Mouse (Mus musculus) liver (tissue): Measurements from ENCODE around the gene Hsp90aa1.
"Not testable (repeated sequence)": the region's sequence is repeated elsewhere in the genome, so short reads cannot be mapped to it uniquely, and the experiment has no call there.

ENCODE experiments used
- DNase-seq: peaks from one replicate; pipeline ENCODE4 v3.0.0-alpha.2; 2020; ENCODE audit warnings: mixed read lengths

Hsp90aa1 gene

DNA sequence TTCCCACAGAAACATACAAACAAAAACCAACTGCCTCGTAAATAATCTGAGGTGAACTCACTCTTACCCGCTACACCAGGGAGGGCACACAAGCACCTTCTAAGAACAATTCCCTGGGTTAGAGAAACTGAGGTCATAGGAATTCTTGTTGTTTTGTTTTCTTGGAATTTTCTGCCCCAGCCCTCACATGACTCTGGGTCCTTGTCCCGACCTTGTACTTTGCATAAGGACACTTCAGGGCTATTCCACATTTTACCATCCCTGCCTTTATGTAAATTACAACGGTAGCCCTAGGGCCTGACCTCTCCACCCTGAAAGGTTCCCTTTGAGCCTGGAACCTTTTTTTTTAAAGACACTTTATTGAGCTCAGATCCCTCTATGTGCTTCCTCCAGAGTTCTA, at the start of gene Hsp90aa1:
TSS of gene Hsp90aa1 (minus strand) at position 173 of the 400 bp plus-strand sequence.
- DNase-seq: no peak

DNA sequence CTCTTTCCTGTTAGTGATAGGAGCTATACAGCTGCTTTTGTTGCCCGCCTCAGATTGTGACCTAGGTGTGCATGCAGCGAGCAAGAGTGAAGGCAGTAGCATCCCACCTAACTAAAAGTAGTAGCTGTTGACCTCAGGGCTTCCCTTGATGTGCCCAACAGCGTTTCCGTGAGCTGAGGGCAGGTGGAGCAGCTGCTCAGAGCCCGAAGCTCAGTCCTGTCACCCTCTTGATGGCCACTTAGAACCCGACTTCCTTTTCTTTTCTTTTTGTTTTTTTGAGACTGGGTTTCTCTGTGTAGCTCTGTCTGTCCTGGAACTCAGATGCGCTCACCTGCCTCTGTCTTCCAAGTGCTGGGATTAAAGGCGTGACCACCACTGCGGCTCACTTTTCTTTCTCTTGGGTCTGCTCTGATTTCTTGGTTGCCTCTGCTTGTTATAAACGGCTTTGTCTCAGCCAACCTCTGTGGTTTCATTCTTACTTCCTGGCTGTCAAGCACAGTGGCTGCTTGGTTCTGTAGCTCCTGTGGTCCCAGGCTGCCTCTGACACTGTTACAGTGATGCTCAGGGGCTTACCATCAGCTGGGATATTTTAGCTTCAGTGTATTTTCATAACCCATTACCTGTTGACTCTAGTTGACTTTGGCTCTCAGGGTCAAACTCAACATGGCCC, 48.4 kb upstream of the Hsp90aa1 start:
- DNase-seq: no peak

DNA sequence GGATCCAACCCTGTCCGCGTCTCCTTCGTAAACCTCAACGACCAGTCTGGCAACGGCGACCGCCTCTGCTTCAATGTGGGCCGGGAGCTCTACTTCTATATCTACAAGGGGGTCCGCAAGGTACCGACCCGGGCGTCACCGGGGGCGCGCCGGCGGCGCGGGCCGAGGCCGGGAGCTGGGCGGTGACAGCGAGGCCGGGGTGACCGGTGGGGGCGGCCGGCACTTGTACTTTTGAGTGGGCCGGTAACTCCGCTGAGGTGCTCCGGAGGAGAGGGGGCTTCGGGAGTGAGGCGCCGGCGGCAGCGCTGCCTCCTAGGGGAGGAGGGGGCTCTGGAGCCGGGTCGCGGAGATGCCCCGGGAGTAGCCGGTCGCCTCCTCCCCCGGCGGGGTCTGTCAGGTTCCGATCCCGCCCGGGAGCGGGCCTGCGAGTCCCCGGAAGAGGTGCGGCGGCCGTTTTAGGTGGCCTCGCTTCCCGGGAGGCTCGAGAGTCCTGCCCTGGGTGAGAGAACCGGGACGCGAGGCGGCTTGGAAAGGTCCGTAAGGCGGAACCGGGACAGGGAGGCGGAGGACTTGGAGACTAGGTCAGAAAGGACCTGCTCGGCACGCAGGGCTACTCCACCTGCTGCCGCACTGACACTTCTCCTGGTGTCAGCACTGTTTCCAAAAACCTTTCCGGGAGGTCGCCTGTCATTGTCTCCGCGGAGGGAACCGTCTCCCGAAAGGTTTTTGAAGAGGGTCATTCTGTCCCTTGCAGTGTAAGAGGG, 35.8 kb upstream of the Hsp90aa1 start:
- DNase-seq: peak; percentile 55

DNA sequence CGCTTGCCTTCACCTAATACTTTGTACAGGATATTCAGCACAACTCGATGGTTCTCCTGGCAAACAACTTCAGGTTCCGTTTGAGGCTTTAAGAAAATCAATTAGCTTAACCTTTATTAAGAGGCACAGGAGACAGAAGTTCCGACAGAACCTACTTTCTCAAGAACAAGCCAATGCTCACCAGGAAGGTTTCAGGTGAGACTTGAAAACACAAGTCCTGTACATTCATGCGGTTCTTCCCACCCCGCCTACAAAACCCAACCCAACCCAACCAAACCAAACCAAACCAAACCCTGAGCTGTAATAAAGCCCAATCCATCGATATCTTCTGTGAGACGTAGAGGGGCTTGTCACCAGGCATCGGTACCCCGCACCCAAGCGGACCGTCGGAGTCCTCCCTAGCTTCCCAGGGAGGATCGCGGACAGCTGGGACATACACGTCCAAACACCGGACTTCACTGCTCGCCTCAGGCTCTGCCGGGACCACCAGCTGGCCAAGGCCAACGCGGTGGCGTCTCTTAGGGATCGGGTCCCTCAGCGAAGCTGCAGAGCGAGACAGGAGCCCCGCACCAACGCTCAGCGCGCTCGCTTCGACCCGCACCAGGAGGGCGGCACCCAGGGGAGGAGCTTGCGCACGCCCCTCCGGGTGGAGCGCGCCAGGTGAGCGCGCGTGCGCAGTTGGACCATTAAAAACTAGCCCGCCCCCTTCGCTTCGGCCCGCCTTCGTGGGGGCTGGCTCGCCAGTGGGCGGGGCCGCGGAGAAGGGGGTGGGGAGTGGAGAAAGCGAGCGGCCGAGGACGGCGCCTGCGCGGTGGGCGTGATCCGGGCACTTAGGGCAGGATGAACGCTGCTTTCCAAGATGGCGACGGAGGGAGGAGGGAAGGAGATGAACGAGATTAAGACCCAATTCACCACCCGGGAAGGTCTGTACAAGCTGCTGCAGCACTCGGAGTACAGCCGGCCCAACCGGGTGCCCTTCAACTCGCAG, 34.9 kb upstream of the Hsp90aa1 start, which contains the start of gene Wdr20:
TSS of gene Wdr20 (plus strand) at position 775 of the 988 bp plus-strand sequence.
- DNase-seq: peak; percentile 99

DNA sequence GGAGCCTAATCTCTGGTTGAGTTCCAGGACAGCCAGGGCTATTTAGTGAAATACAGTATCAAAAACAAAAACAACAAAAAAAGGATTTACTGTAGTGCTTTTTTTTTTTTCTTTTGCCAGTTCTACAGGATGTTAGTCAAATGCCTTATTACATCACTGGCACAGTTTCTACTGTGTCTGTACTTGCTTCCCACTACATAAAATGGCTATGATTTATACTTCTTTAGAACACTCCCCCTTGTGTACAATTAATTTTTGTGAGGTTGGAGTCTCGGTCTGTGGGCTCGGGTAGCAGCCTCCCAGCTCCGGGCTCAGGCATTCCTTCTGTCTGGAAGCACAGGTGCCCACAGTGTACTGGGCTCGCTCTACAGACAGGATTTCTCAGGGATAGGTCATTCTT, 34.1 kb upstream of the Hsp90aa1 start:
- DNase-seq: no peak

DNA sequence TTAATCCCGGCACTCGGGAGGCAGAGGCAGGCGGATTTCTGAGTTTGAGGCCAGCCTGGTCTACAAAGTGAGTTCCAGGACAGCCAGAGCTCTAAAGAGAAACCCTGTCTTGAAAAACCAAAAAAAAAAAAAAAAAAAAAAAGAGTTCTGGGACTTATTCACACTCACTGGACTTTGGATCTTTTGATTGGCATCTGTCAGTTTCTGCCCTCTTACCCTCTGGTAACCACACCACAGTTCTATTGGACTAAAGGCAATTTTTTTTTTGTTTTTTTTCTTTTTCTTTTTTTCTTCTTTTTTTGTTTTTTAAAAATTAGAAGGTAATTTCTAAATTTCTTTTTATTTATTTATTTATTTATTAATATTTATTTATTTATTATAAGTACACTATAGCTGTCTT, 30.7 kb upstream of the Hsp90aa1 start:
- not testable (repeated sequence) for DNase-seq

DNA sequence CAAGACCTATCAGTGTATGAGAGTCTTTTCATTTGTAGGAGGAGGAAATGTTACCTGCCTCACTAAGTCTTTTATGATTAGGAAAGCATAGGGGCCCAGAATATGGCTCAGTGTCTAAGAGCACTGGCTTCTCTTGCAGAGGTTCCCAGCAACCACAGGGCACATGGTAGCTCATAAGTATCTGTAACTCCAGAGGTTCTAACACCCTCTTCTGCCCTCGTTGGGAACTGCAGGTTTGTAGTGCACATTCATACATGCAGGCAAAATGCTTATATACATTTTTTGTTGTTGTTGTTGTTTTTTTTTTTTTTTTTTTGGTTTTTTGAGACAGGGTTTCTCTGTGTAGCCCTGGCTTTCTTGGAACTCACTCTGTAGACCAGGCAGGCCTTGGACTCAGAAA, 23.9 kb upstream of the Hsp90aa1 start:
- DNase-seq: no peak

DNA sequence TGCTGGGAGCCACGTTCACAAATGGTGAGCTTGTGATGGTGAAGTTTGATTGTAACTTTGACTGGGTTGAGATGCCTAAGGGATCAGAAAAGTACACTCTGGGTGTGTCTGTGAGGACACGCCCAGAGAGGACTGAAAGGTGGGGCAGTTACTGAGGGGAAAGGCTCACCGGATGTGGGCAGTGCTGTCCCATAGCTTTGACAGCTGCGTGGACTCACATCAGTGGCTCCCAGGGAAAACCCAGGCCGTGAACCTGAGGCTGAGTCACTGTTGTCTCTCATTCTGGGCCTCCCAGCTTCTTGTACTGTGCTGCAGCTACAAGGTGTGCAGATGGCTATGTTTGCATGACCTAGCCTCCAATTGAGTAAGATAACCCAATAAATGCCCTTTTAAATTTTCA, 23.0 kb upstream of the Hsp90aa1 start:
- no peak for DNase-seq

DNA sequence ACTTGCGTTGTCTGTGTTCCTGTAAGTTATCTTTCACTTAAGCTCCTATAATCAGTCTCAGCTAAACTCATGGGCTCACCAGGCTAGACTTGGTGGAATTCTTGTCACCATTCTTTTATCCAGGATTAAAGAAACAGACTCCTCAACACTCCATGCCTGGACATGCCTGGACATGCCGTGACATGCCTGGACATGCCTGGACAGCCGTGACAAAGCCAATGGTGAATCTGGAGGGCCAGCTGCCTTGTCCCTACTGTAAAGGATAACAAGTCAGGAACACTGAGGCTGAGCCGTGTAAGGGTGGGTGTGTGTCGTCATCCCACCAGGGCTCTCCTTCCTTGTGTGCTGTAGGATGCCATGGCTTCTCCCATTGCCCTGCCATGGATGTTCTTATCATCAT, 22.5 kb upstream of the Hsp90aa1 start:
- DNase-seq: no peak

DNA sequence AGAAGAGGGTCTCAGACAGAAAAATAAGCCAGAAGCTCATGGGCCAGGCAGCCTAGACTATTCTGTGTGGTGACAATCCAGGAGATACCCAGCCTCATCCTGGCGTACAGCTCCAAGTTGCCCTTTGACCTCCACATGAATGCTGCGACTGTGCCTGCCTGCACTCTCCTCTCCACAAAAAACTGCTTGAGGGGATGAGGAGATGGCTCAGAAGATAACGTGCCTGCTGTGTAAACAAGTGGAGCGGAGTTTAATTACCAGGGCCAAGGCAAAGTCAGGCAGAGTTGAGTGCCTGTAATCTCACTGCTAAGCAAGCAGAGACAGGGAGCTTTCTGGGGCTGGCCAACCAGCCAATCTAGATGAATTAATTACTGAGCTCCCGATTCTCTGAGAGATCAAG, 13.5 kb upstream of the Hsp90aa1 start:
- no peak for DNase-seq

DNA sequence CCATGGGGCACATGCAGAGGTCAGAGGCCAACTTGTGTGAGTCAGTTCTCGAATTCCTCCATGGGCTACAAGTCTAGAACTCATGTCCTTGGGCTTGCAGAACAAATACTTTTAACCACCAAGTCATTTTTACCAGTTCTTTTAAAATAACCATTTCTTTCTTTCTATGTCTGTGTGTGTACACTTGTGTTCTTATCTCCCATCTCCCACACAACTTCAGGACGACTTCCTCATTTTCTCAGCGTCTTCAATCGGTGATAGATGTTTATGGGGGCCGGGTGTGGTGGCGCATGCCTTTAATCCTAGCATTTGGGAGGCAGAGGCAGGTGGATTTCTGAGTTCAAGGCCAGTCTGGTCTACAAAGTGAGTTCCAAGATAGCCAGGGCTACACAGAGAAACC, 11.7 kb upstream of the Hsp90aa1 start:
- DNase-seq: no peak

DNA sequence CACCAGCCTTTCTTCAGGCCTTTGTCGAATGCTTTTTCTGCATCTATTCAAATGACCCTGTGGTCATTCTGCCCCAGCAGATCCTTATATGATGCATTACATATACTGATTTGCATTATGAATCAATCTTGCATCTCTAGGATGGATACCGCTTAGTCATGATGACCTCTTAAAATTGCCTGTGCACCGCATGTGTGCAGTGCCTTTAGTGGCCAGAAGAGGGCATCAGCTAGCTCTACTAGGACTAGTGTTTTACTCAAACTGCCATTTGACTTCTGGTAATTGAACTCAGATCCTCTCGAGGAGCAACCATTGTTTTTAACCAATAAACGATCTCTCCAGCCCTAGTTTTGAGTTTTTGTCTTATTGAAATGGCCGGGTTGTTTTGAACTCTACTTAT, 11.3 kb upstream of the Hsp90aa1 start:
- DNase-seq: peak; percentile 59

DNA sequence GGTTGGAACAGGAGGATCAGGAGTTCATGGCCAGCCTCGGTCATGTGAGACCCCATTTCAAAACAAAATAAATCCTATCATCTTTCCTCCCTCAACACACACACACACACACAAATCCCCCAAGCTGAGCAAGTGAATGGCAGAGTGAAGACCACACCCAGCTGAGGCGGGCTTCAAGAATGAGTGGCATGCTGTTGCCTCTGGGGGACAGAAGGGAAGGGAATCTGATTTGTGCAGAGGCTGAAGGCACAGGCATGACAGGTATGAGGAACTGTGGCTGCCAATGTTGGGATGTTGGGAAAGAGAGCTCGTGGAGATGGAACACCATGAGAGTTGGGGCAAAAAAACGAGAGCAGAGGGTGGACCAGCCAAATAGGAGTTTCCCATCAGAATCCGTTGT, 8.7 kb upstream of the Hsp90aa1 start:
- no peak for DNase-seq

DNA sequence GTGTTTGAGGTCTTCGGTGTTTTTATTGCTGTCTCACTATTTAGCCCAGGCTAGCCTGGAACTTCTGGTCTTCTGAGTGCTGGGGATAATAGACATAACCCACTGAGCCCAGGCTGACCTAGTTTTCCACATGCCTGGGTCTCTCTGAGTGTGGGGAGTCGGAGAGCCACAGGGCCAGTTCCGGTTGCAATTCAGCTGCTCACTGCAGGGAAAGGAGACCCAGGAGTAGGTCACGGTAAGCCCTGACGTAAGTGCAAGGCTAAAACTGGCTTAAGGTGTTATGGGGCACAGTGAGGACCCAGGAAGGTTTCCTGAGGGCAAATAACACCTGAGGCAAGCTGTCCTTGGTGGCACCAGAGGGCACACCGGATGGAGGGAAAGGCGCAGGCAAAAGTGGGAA, 4.9 kb upstream of the Hsp90aa1 start:
- DNase-seq: no peak

DNA sequence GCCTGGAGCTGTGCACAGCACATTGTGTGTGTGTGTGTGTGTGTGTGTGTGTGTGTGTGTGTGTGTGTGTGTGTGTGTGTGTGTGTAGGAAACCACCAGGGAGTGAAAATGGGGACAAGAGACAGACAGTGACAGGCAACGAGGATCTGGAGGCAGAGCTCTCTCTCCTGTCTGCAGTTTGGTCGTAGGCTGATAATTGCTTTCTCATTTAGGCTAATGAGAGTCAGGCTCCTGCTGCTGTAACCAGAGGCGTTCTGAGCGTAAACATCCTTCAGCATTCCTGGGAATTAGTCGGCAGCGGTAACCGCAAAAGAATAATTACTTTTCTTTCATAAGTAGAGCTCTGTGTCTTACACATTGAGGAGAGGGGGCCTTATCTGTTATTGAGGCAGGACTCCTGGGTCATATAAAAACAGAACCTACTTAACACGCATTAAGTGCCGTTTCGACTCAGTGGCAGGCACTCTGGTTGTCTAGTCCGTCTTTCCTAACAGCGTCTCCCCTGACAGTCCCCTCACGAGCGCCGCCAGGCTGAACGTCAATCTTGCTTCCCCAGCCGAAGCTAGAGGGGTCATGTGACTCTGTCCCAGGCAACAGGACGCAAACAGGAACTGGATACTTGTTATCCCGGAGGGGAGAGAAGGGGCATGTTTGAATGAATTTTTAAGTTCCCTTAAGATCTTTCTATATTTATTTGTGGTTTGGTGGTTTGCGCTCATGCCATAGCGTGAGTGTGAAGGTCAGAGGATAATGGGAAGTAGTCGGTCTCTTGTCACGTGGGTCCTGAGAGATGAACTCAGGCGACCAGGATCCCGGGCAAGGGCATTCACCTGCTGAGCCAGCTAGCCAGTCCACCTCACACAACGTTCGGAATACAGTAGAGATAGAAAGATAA, 4.1 kb upstream of the Hsp90aa1 start:
- peak; percentile 80 for DNase-seq

DNA sequence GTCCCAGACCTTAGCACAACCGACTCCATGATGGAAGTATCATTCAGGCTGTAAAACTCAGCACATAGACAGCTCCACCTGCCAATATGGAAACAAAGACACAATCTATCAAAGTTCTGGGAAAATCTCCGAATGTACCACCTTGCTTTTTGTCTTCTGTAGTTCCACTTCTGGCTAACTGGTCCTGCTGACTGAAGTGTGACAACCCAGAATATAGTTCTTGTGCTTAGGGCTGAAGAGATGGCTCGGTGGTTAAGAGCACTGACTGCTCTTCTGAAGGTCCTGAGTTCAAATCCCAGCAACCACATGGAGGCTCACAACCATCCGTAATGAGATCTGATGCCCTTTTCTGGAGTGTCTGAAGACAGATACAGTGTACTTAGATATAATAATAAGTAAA, 2.9 kb upstream of the Hsp90aa1 start:
- DNase-seq: not testable (repeated sequence)

DNA sequence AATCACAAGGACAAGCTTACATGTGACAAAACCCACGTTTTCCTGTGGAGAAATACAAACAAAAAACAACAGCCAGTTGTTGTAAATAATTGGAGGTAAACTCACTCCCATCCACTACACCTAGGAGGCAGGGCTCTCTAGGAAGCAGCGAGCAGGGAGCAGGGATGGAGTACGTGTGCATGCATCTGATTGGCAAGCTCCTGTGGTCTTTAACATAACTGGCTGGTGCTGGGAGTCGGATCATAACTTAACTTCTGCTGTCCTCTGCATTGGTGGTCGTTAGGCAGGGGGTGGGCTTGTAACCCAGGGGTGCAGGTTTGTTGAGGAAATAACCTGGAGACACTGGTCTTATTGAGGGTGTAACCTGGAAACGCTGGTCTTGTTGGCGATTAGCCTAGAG, 1.2 kb upstream of the Hsp90aa1 start:
- DNase-seq: no peak

DNA sequence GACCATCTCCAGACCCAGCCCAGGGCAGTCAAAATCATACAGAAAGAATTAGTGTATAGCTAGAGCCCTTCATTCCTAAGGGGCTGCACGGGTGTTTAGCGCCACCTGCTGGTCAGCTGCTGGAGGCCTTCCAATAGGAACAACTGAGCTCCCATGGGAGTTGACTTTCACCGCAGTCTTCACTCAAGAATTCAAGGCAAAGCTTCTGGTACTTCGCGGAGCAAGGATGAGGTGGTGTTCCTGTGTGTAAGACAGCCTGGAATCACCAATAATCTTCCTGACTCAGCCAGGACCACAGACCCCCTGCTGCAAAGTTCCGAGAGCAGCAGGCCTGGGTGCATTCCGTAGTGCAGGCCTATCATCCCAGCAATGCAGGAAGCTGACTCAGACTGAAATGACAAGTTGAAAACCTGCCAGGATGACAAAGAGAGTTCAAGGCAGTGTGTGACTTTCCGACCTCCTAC, 512 bp upstream of the Hsp90aa1 start:
- DNase-seq: peak; percentile 88

DNA sequence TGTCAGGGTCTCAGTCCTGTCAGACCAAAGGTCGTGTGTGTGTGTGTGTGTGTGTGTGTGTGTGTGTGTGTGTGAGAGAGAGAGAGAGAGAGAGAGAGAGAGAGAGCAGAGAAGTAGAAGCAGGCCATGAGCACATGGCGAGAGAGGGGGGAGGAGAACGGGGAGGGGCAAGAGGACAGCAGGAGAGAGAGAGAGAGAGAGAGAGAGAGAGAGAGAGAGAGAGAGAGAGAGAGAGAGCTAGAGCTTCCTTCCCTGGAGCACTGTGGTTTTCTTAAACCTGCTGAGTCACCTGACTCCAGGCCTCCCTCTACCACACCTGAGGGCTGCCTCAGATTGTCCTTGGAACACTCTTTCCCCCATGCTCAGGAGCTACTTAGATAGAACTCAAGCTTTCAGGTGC, 1.2 kb downstream of the Hsp90aa1 start:
- DNase-seq: peak; percentile 51

DNA sequence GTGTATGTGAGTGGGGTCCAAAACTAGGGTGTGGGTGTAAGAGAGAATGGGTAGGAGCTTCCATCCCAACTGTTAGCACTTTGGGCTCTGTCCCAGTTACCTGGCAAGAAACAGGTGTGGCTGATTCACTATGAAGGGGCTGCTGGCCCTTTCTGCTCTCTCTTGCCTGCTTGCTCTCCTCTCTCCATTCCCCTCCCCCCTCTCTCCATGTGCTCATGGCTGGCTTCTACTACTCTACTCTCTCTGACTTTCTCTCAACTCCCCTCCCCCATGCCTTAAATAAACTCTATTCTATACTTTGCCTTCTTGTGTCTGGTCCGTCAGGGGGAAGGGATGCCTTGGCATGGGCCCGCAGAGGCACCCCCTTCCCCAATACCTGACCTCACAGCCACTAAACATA, 1.8 kb downstream of the Hsp90aa1 start:
- no peak for DNase-seq

DNA sequence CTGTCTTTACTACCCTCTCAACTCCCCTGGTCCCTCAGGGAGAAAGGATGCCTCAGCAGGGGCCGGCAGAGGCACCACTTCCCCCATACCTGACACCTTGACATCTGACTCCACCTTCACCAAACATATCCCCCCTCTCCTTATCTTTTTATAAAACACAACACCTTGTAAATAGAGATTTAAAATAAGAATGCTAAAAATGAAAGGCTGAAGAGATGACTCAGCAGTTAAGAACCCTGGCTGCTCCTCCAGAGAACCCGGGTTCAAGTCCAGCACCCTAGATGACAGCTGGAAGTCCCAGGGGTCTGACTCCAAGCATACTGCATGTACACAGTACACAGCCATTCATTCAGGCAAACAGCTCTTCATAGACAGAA, 3.4 kb downstream of the Hsp90aa1 start:
- no peak for DNase-seq

DNA sequence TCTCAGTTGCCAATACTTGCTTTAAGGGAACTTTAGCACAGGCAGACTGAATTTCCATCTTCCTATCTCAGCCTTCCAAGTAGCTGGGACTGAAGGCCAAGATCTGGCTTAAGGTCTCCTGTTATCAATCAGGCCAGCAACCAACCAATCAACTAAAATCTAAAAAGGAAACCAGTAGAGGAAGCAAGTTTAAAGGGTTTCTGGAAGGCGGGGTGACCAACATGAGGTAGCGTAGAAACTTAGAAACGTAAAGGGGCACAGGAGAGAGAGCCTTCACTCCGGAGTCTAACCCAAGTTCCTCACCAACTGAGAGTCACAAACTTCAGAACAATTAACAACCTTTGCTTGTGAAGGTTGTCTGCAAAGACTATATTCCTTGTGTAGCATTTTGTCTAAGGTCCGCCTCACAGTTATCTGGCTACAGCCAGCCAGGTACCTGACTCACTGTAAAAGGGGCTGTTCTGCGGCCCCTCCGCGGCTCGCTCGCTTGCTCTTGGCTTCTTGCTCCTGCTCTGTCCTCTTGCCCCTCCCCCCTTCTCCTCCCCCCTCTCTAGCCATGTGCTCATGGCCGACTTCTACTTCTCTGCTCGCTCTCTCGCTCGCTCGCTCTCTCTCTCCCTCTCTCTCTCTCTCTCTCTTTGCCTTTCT, 3.9 kb downstream of the Hsp90aa1 start:
- DNase-seq: peak; percentile 71
